Mouse (Mus musculus): ENCODE data around the gene Wdr93.
"Not testable (repeated sequence)": the region's sequence is repeated elsewhere in the genome, so short reads cannot be mapped to it uniquely, and the experiment has no call there.

Gene Wdr93

GRCm38 (mm10) chr7:79756334-79756733 is 13.4 kb downstream of the Wdr93 start:
- no peak for DNase-seq

- DNase-seq: no peak
Observed at GRCm38 (mm10) chr7:79758176-79758575, 15.2 kb downstream of the Wdr93 start.

GRCm38 (mm10) chr7:79759766-79760165 is 16.8 kb downstream of the Wdr93 start:
- no peak for DNase-seq

- no peak for DNase-seq
Observed at GRCm38 (mm10) chr7:79761124-79761876, 18.3 kb downstream of the Wdr93 start.

GRCm38 (mm10) chr7:79762106-79762505 is 19.1 kb downstream of the Wdr93 start:
- DNase-seq: no peak

- DNase-seq: no peak
Observed at GRCm38 (mm10) chr7:79765991-79766390, 23.0 kb downstream of the Wdr93 start.

GRCm38 (mm10) chr7:79769664-79770063 is 26.7 kb downstream of the Wdr93 start:
- no peak for DNase-seq

- DNase-seq: no peak
Observed at GRCm38 (mm10) chr7:79771561-79772512, 28.9 kb downstream of the Wdr93 start.

GRCm38 (mm10) chr7:79780647-79781626 is 38.0 kb downstream of the Wdr93 start:
- DNase-seq: peak in 1 of 2 experiments; percentile 14

- no peak for DNase-seq
Observed at GRCm38 (mm10) chr7:79781826-79782515, 39.0 kb downstream of the Wdr93 start.

GRCm38 (mm10) chr7:79782516-79782855 is 39.5 kb downstream of the Wdr93 start:
- DNase-seq: no peak

- DNase-seq: peak in 1 of 2 experiments; percentile 26
Observed at GRCm38 (mm10) chr7:79786295-79786694, 43.3 kb downstream of the Wdr93 start.

GRCm38 (mm10) chr7:79789812-79790211 is 46.8 kb downstream of the Wdr93 start:
- not testable (repeated sequence) for DNase-seq

- DNase-seq: no peak
Observed at GRCm38 (mm10) chr7:79792635-79793421, 49.9 kb downstream of the Wdr93 start.

- DNase-seq: no peak
Observed at GRCm38 (mm10) chr7:79793688-79794087, 50.7 kb downstream of the Wdr93 start, which contains the start of gene Mesp1. Gene Mesp1 (minus strand): TSS chr7:79793788.

GRCm38 (mm10) chr7:79798606-79799005 is 55.6 kb downstream of the Wdr93 start:
- no peak for DNase-seq

- peak in 1 of 2 experiments; percentile 20 for DNase-seq
Observed at GRCm38 (mm10) chr7:79799048-79799447, 56.1 kb downstream of the Wdr93 start.

- no peak for DNase-seq
Observed at GRCm38 (mm10) chr7:79799506-79799905, 56.5 kb downstream of the Wdr93 start.

- DNase-seq: no peak
Observed at GRCm38 (mm10) chr7:79800336-79800735, 57.4 kb downstream of the Wdr93 start.

GRCm38 (mm10) chr7:79801391-79801790 is 58.4 kb downstream of the Wdr93 start:
- DNase-seq: no peak

- DNase-seq: no peak
Observed at GRCm38 (mm10) chr7:79802037-79802436, 59.1 kb downstream of the Wdr93 start.
